Mouse (Mus musculus): Measurements from ENCODE around the gene Bbs9. TPM values are rescaled to one million over a fixed set of nuclear protein-coding genes. Genes with fewer than 3 reads are reported as not detected.

The Bbs9 gene
- total and polyA plus RNA-seq, 3 experiments = 6.9 to 9.1 (median 7.8) TPM

DNA sequence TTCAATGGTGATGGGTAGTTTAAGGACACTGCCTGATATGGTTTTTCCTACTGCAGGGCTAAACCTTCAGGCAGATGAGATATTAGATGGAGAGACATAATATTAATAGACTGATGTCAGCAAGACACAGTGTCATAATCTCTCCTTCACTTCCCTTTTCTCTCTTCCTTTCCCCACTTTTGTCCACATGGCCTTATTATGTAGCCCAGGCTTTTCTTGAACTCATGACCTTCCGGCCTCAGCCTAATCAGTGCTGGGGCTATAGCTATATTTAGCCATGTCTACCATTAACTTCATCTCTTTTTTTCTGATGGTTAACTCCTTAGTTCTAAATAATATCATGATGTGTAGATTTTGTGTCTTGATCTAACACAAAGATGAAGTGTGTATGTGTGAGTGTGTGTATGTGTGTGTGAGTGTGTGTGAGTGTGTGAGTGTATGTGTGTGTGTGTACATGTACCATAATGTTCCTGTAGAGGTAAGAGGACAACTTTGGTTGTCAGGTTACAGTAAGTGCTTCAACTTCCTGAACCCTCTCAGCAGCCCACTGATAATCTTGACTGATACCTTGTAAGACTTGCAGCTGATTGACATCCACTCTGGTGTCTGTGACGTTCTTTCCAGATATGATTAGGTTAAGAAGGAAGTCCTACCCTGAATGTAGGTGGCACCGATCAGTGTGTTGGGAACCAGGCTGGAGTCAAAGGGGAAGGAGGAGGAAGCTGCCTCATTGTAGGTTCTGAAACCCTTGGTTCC lies 55.4 kb downstream of the Bbs9 start:
- no peaks in the 10 kb centered on the region for H3K9me3 ChIP-seq (replicated peaks; ENCODE audit: low read length)
- no peak overlapping the region for H3K9ac ChIP-seq (ENCODE audit: insufficient read depth, low read depth)
- no peak for TF ChIP-seq POLR2A (IDR thresholded peaks at IDR 0.05; ENCODE audit: low read depth, low read length)
- TF ChIP-seq KAT2A (IDR thresholded peaks at IDR 0.05; ENCODE audit: insufficient replicate concordance, low read length) = no peak
- no peak for TF ChIP-seq HCFC1 (IDR thresholded peaks at IDR 0.05; ENCODE audit: low read depth, low read length)
- TF ChIP-seq ELF1 (IDR thresholded peaks at IDR 0.05; ENCODE audit: low read depth, low read length) = no peak
- no peak for TF ChIP-seq UBTF (IDR thresholded peaks at IDR 0.05; ENCODE audit: low read depth, low read length)
- no peak for TF ChIP-seq POLR2AphosphoS2 (IDR thresholded peaks at IDR 0.05; ENCODE audit: low read depth, low read length)
- no peak for DNase-seq (ENCODE audit: extremely low read depth)
- H3K4me2 ChIP-seq (ENCODE audit: insufficient read depth, low read depth, poor library complexity, severe bottlenecking) = no peak overlapping the region
- no peaks in the 10 kb centered on the region for H3K36me3 ChIP-seq (replicated peaks in 1 of 2; ENCODE audit: control insufficient read depth in 1 of 2, insufficient read depth in 1 of 2, low read length in 1 of 2)
- H3K27ac ChIP-seq (ENCODE audit: insufficient read depth, low read depth) = no peak overlapping the region
- no peaks in the 10 kb centered on the region for H3K79me2 ChIP-seq (replicated peaks; ENCODE audit: control insufficient read depth, extremely low read depth, insufficient read depth, poor library complexity, severe bottlenecking)
- no peak overlapping the region for H3K4me3 ChIP-seq (replicated peaks in 1 of 3; ENCODE audit: low read depth in 2 of 3, low read length in 2 of 3, poor library complexity in 1 of 3)
- dilution Hi-C loops (cut with MboI; ENCODE audit: extremely low pct_ligation_motif_present, extremely low pct_unique_long_range_greater_than_20kb, low sequenced_read_pairs) = no loop called here
- no peaks in the 10 kb centered on the region for H3K27me3 ChIP-seq (replicated peaks)
- in situ Hi-C loops (cut with MboI; ENCODE audit: low pct_ligation_motif_present, low pct_unique_long_range_greater_than_20kb, low sequenced_read_pairs) = no loop called here
- H3K4me1 ChIP-seq (ENCODE audit: control insufficient read depth in 1 of 2, insufficient read depth in 2 of 2) = no peaks in the 10 kb centered on the region

DNA sequence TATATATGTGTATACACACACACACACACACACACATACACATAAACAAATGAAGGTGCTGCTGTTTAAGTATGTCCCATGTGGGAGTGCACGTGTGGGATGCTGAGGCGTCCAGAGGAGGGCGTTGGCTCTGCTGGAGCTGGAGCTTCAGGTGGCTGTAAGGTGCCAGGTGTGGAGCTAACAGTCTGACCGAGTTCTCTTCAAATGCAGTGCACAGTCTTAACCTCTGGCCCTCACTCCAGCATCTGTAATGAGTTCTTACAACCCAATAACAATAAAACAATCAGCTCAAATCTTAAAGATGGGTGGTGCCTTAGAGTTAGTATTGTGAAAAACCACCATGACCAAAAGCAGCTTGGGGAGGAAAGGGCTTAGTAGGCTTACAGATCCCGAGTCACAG lies 56.6 kb downstream of the Bbs9 start:
- Histone ChIP-seq H3K27me3 (replicated peaks) (no peaks in the 10 kb centered on the region), H3K27ac (ENCODE audit: insufficient read depth, low read depth) (no peak overlapping the region), H3K4me2 (ENCODE audit: insufficient read depth, low read depth, poor library complexity, severe bottlenecking) (no peak overlapping the region), H3K9ac (ENCODE audit: insufficient read depth, low read depth) (no peak overlapping the region), H3K36me3 (replicated peaks in 1 of 2; ENCODE audit: control insufficient read depth in 1 of 2, insufficient read depth in 1 of 2, low read length in 1 of 2) (no peaks in the 10 kb centered on the region), H3K4me1 (ENCODE audit: control insufficient read depth in 1 of 2, insufficient read depth in 2 of 2) (no peaks in the 10 kb centered on the region), H3K79me2 (replicated peaks; ENCODE audit: control insufficient read depth, extremely low read depth, insufficient read depth, poor library complexity, severe bottlenecking) (no peaks in the 10 kb centered on the region), H3K9me3 (replicated peaks; ENCODE audit: low read length) (no peaks in the 10 kb centered on the region), H3K4me3 (replicated peaks in 1 of 3; ENCODE audit: low read depth in 2 of 3, low read length in 2 of 3, poor library complexity in 1 of 3) (no peak overlapping the region)
- DNase-seq (ENCODE audit: extremely low read depth) = no peak
- in situ Hi-C loops (cut with MboI; ENCODE audit: low pct_ligation_motif_present, low pct_unique_long_range_greater_than_20kb, low sequenced_read_pairs) (no loop called here), dilution Hi-C loops (cut with MboI; ENCODE audit: extremely low pct_ligation_motif_present, extremely low pct_unique_long_range_greater_than_20kb, low sequenced_read_pairs) (no loop called here)
- TF ChIP-seq CHD2 (IDR thresholded peaks at IDR 0.05; ENCODE audit: low read length) (no peak), CHD1 (IDR thresholded peaks at IDR 0.05; ENCODE audit: low read depth, low read length) (no peak), KAT2A (IDR thresholded peaks at IDR 0.05; ENCODE audit: insufficient replicate concordance, low read length) (no peak), ZNF384 (IDR thresholded peaks at IDR 0.05; ENCODE audit: low read depth, low read length) (no peak), JUND (conservative IDR thresholded peaks at IDR 0.05; ENCODE audit: low read depth, low read length) (no peak), POLR2AphosphoS2 (IDR thresholded peaks at IDR 0.05; ENCODE audit: low read depth, low read length) (no peak), ZMIZ1 (IDR thresholded peaks at IDR 0.05; ENCODE audit: low read depth, low read length) (no peak), MAFK (IDR thresholded peaks at IDR 0.05; ENCODE audit: insufficient replicate concordance, low read length) (no peak), BHLHE40 (IDR thresholded peaks at IDR 0.05; ENCODE audit: low read depth, low read length) (no peak), MXI1 (IDR thresholded peaks at IDR 0.05; ENCODE audit: low read depth, low read length) (no peak), NRF1 (IDR thresholded peaks at IDR 0.05; ENCODE audit: low read depth, low read length) (no peak), MAZ (IDR thresholded peaks at IDR 0.05; ENCODE audit: low read depth, low read length) (no peak), CTCF (conservative IDR thresholded peaks at IDR 0.05 in 1 of 2, IDR thresholded peaks at IDR 0.05 in 1 of 2; ENCODE audit: low read depth in 2 of 2, low read length in 2 of 2) (no peak), GABPA (IDR thresholded peaks at IDR 0.05; ENCODE audit: insufficient replicate concordance, low read depth, low read length) (no peak)
